Mouse (Mus musculus): ENCODE measurements around the gene Chst2. TPM values are rescaled to one million over a fixed set of nuclear protein-coding genes. Genes with fewer than 3 reads are reported as not detected.

Chst2 gene
- total RNA-seq, 1 experiment from 2014 or later = 0.19 TPM

DNA sequence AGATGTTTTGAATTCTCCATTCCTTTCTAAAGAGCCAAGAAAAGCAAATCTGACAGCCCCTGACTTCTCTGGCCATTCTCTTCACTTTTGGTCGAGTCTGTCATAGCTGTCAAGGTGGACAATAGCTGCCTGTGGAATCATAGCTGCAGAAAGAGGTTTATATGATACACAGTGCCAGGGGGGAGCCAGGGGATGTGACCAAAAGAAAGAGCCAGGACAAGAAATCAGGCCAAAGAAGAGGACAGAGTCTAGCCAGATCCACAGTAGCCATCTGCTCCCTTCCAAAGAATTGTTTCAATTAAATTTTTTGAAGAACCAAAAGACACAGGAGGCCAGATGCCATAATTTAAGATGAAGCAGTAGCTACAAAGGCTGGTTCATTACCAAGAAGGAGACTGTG, 30.6 kb downstream of the Chst2 start:
- no peak for ATAC-seq (replicated peaks; ENCODE audit: insufficient number of reproducible peaks, low FRiP score, low TSS enrichment, poor library complexity, severe bottlenecking)

DNA sequence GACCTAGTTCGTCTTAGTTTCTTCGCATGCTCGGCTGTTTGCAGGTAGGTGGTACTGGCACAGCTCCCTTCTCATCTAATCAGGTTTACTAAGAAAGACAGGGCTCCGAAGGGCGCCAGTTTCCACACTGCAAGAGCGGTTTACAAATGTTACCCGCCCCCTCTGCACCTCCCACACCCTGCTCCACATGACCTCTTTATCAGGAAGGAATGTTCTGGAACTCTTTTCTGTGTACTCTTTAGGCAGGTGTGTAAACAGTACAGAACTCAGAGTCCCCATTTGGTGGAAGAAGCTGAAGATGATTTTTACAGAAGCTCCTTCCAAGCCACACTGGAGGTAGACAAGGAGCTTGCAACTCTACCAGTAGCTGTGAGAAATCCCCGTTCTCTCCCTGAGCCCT, 31.2 kb downstream of the Chst2 start:
- ATAC-seq (replicated peaks; ENCODE audit: insufficient number of reproducible peaks, low FRiP score, low TSS enrichment, poor library complexity, severe bottlenecking) = no peak

DNA sequence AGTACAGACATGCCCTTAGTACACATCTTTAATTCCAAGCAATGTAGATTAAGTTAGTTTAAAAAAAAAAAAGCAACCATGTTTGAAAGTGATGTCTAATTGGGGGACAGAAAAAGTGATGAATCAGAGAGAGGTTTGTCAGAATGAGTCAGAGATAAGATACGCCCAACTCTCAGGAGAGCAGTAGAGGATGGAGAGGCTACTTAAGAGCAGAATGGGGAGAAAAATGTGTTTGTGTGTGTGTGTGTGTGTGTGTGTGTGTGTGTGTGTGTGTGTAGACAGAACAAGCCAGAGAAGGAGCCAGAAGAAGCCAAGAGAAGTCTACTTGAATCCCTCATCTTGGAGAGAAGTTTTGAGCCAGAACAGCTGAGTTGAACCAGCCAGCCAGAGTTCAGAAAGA, 32.8 kb downstream of the Chst2 start:
- no peak for ATAC-seq (replicated peaks; ENCODE audit: insufficient number of reproducible peaks, low FRiP score, low TSS enrichment, poor library complexity, severe bottlenecking)

DNA sequence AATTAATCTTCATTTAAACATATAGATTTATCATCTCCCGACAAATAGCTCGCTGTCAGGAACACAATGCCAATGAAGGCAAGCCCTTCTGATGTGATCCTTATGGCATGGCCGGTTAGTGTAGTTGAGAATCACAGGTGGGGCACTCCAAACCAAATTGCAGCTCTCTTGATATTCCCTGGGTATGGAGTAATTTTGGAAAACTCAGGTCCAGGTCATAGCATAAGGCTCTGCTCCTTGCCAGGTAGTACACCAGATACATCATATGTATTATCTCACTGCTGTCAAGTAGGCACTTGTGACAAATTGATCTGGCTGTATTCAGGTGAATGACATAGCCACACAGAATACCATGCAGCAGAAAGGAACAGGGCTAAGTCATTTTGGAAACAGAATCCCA, 40.6 kb downstream of the Chst2 start:
- ATAC-seq (replicated peaks; ENCODE audit: insufficient number of reproducible peaks, low FRiP score, low TSS enrichment, poor library complexity, severe bottlenecking) = no peak

DNA sequence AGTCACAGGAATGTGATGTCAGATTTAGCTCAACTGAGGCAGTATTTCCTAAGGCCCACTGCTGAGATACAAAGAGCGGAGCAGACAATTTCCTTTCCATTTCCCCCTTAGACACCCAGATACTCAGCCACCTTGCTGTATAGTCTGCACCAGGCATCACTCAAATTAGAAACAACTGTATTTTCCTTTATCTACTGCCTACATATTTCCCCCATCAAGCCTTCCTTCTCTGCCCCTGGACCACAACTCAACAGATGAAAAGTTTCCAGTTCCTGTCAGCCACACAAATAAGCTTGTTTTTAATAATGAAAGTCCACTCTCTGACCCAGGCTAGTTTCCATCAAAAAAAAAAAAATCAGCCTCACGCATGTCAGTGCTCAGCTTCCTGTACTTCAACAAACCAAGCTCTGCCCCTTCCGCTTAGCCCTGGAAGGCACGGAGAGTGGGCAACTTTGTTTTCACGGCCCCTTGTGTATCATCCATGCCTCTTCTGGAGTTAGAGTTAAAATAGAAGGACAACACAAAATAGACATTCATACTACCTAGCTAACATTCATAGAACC, 52.6 kb downstream of the Chst2 start:
- no peak for ATAC-seq (replicated peaks; ENCODE audit: insufficient number of reproducible peaks, low FRiP score, low TSS enrichment, poor library complexity, severe bottlenecking)

DNA sequence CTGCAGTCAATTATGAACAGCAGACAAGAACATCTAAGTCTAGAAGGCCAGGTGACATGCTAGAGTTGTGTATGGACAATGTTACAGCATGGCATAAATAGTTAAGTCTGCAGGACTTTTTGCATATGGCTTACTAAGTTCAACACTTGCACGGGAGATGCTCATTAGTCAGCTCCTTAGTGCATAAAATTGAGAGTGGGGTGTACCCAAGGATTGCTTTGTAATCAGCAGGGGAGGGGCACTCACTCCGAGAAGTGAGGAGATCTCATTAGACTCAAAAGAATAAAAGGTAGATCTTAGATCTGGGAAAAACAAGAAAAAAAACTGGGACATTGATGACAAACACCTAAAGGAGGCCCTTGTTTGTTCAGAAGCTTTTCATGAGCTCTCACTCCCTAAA, 54.6 kb downstream of the Chst2 start:
- ATAC-seq (replicated peaks; ENCODE audit: insufficient number of reproducible peaks, low FRiP score, low TSS enrichment, poor library complexity, severe bottlenecking) = no peak

DNA sequence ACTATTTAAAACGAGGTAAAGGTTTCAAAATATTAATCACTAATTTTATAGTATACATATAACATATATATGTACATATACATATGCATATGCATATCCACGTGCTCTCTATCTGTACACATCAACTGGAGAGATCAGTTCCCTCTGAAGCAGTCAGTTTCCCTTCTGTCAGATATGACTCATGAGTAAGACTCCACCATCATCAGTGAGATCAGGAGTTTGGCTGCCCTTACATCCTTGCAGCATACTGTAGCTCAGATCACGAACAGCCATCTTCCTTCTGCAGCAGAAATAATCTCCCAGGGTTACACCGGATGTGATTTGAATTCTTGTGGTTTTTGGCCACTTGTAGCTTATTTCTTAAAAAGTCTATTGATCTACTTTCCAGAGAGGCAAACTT, 56.0 kb downstream of the Chst2 start:
- ATAC-seq (replicated peaks; ENCODE audit: insufficient number of reproducible peaks, low FRiP score, low TSS enrichment, poor library complexity, severe bottlenecking) = no peak

Other genes with a start within 250 kb of the Chst2 start
- 105 to 140 TPM (median 116 TPM) in 3 replicates for gene U2surp, start 105.3 kb upstream of the Chst2 start, total RNA-seq (2017)
- 0.57 to 1.4 TPM in 2 of 3 replicates, not detected in the other for gene Paqr9, start 152.9 kb upstream of the Chst2 start, total RNA-seq (2017)
- gene Pcolce2, start 230.9 kb upstream of the Chst2 start, total RNA-seq (2017) = not detected in 3 replicates

Data from monocyte, adult 5-6 weeks (primary cell).